Mouse (Mus musculus) midbrain, embryonic 11.5 days (tissue): ENCODE measurements around the gene 1810046K07Rik. TPM values are rescaled to one million over a fixed set of nuclear protein-coding genes. Genes with fewer than 3 reads are reported as not detected.
A peak's percentile ranks its signal among the peaks of the same experiment; 100 is the strongest.

Experiments used
- ATAC-seq: fragments of 200-750 bp; cut with Nextera tagmentation; 2 replicates; pipeline ENCODE4 v1.8.0; 2017; ENCODE audit warnings: moderate TSS enrichment, moderate library complexity; ENCODE audit not compliant: low FRiP score
- DNase-seq: peaks from one replicate; pipeline ENCODE4 v3.0.0; 2015; ENCODE audit warnings: low spot score; ENCODE audit errors: missing footprints
- H3K27ac ChIP-seq: fragments of 300-500 bp; sonication (generic); 2 replicates; pipeline ENCODE4 v1.5.1; 2014; ENCODE audit warnings: low read depth, low read length
- H3K27me3 ChIP-seq: fragments of 300-500 bp; sonication (generic); 2 replicates; pipeline ENCODE4 v1.6.1; 2014; ENCODE audit warnings: mild to moderate bottlenecking, low read length, moderate library complexity, mixed read lengths; ENCODE audit not compliant: control insufficient read depth, insufficient read depth
- H3K36me3 ChIP-seq: fragments of 300-500 bp; sonication (generic); 2 replicates; pipeline ENCODE4 v1.6.1; 2014; ENCODE audit warnings: mild to moderate bottlenecking, low read length, moderate library complexity, mixed read lengths; ENCODE audit not compliant: control insufficient read depth, insufficient read depth
- H3K4me1 ChIP-seq: fragments of 300-500 bp; sonication (generic); 2 replicates; pipeline ENCODE4 v1.6.1; 2014; ENCODE audit warnings: low read length; ENCODE audit not compliant: control insufficient read depth, insufficient read depth
- H3K4me2 ChIP-seq: fragments of 300-500 bp; sonication (generic); 2 replicates; pipeline ENCODE4 v1.6.1; 2014; ENCODE audit warnings: mild to moderate bottlenecking, moderate library complexity
- H3K4me3 ChIP-seq: fragments of 300-500 bp; sonication (generic); 2 replicates; pipeline ENCODE4 v1.5.1; 2014; ENCODE audit warnings: low read depth, low read length
- H3K9ac ChIP-seq: fragments of 300-500 bp; sonication (generic); 2 replicates; pipeline ENCODE4 v1.6.1; 2014; ENCODE audit warnings: low read length
- H3K9me3 ChIP-seq: fragments of 300-500 bp; sonication (generic); 2 replicates; pipeline ENCODE4 v1.6.1; 2016; ENCODE audit warnings: low read length; ENCODE audit not compliant: control insufficient read depth
- WGBS: fragments of 180-500 bp; shearing (Covaris S2); extraction: QIAGEN DNeasy Blood & Tissue Kit; methylation state at CpG from one replicate; pipeline ENCODE4 v1.1.7; 2014; 5-methylcytosine and 5-hydroxymethylcytosine counted together
- polyA plus RNA-seq: library from polyadenylated mRNA; unstranded; fragments of >200 nt; fragmentation: Nextera tagmentation; extraction: Ambion mirVana; gene quantifications from 2 replicates; pipeline ENCODE4 v1.2.1, GENCODE M21; 2014

Gene 1810046K07Rik
- polyA plus RNA-seq = not detected in 2 replicates

DNA sequence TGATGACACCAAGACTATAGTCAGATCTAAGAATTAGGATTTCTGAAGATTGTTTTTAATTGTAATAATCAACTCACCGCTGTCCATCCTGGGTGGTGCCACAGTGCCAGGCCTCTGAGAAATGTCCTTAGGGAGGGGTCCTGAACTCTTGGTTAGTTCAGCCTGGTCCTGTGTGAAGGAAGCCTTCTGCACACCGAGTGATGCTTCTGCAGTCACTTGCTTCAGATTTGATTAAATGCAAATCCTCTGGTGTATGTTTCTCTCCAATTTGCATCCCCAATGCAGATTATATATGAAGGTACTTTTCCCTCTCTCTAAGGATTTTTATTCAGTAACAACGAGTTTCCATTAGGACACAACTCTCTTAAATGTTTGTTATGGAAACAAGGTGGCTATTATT is at the start of gene 1810046K07Rik:
Gene 1810046K07Rik, minus strand, starts transcription at position 187 of the 400 bp plus-strand sequence.
- ATAC-seq (no peak), DNase-seq (no peak)
- Histone ChIP-seq H3K4me2 (no peak within 1 kb of the TSS), H3K4me3 (no peak within 1 kb of the TSS), H3K9ac (no peak within 1 kb of the TSS), H3K4me1 (no peaks in the 10 kb centered on the region), H3K27ac (no peak within 1 kb of the TSS), H3K9me3 (no peaks in the 10 kb centered on the region), H3K36me3 (no peaks in the 10 kb centered on the region), H3K27me3 (no peaks in the 10 kb centered on the region)
- 80% methylated on average over 3 of the region's 3 CpGs for WGBS

DNA sequence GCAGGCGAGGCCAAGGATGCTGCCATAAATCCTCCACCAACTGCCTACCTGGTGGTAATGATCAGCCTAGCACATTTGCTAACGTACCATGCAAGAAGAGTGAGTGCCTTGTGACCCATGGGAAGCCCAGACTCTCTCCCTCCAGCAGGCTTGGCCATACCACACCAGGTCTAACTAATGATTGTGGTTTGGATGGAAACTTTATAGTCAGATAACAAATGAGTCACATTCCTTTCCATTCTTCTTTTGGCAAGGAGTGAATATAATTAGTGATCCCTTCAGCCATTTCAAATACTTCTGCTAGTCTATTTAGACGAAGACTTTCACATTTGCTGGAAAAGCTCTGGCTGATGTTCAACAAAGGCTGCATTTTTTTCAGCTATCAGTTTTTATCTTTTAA is 40.8 kb upstream of the 1810046K07Rik start:
- Histone ChIP-seq H3K4me1 (no peaks in the 10 kb centered on the region), H3K9ac (no peak overlapping the region), H3K4me2 (no peak overlapping the region), H3K36me3 (no peaks in the 10 kb centered on the region), H3K4me3 (no peak overlapping the region), H3K27ac (no peak overlapping the region), H3K9me3 (no peaks in the 10 kb centered on the region), H3K27me3 (no peaks in the 10 kb centered on the region)
- no peak for DNase-seq
- 88% methylated on average over 3 of the region's 3 CpGs for WGBS
- no peak for ATAC-seq

DNA sequence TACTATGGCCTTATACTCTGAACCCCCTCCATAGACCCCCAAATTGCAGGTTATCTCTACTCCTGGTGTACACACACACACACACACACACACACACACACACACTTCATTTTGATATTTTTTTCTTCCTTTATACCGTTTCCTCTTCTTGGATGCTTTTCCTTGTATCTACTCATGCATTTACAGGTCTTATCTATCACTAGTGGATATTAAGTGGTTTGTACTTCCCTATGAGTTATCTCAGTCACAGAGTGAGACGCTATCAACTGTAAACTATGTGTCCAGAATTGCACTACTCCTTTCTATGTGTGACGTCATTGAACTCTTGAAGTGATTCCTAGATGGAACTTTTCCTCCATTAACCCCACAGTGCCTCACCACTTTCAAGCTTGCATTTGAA is 38.4 kb upstream of the 1810046K07Rik start:
- no peak for DNase-seq
- no peak for ATAC-seq
- Histone ChIP-seq H3K9ac (no peak overlapping the region), H3K27ac (no peak overlapping the region), H3K9me3 (no peaks in the 10 kb centered on the region), H3K36me3 (no peaks in the 10 kb centered on the region), H3K27me3 (no peaks in the 10 kb centered on the region), H3K4me2 (no peak overlapping the region), H3K4me3 (no peak overlapping the region), H3K4me1 (peaks cover 6% of the 10 kb centered on the region)
- WGBS = 87% methylated on average over 3 of the region's 3 CpGs

- H3K9me3 ChIP-seq = no peaks in the 10 kb centered on the region
- peaks cover 6% of the 10 kb centered on the region for H3K4me1 ChIP-seq
- no peak overlapping the region; the same call in 1 of the 2 replicates for H3K27ac ChIP-seq
- no peak overlapping the region for H3K4me3 ChIP-seq
- 13% methylated on average over 4 of the region's 4 CpGs for WGBS
- no peak overlapping the region for H3K4me2 ChIP-seq
- no peaks in the 10 kb centered on the region for H3K27me3 ChIP-seq
- H3K9ac ChIP-seq = no peak overlapping the region
- ATAC-seq (peak; percentile 40; the same call in 1 of the 2 replicates), DNase-seq (no peak)
- no peaks in the 10 kb centered on the region for H3K36me3 ChIP-seq
Measured at GRCm38 (mm10) chr9:51364059-51364458, 35.3 kb upstream of the 1810046K07Rik start.

- no peaks in the 10 kb centered on the region for H3K36me3 ChIP-seq
- no peak overlapping the region for H3K9ac ChIP-seq
- no peaks in the 10 kb centered on the region for H3K27me3 ChIP-seq
- no peaks in the 10 kb centered on the region for H3K9me3 ChIP-seq
- no peak overlapping the region for H3K4me2 ChIP-seq
- 89% methylated on average over 3 of the region's 3 CpGs for WGBS
- H3K4me1 ChIP-seq = no peaks in the 10 kb centered on the region
- ATAC-seq (no peak), DNase-seq (no peak)
- no peak overlapping the region for H3K4me3 ChIP-seq
- H3K27ac ChIP-seq = no peak overlapping the region
Measured at GRCm38 (mm10) chr9:51353511-51353910, 24.8 kb upstream of the 1810046K07Rik start.

DNA sequence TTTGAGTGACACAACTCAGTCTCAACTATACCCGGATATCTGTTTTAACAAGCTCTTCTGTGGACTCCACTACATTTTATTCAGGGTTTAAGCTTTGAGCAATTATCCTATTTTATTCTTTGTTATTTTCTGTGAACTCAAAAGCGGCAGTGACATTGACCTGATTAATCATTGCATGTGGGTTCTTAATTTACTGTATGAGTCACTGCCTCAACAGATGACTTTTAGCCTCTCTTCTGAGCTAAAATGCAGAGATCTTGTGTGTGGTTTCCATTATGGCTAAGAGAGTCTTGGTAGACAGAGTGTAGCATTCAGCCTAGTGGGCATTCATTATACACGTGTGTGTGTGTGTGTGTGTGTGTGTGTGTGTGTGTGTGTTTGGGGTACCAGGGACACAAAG is 24.2 kb upstream of the 1810046K07Rik start:
- DNase-seq = no peak
- ATAC-seq = no peak
- Histone ChIP-seq H3K27ac (no peak overlapping the region), H3K36me3 (no peaks in the 10 kb centered on the region), H3K4me2 (no peak overlapping the region), H3K4me3 (no peak overlapping the region), H3K9me3 (no peaks in the 10 kb centered on the region), H3K27me3 (no peaks in the 10 kb centered on the region), H3K9ac (no peak overlapping the region), H3K4me1 (no peaks in the 10 kb centered on the region)
- WGBS = 92% methylated on average over 3 of the region's 3 CpGs

GRCm38 (mm10) chr9:51349422-51349821 is 20.7 kb upstream of the 1810046K07Rik start:
- WGBS = 90% methylated on average over 5 of the region's 5 CpGs
- ATAC-seq (no peak), DNase-seq (no peak)
- no peaks in the 10 kb centered on the region for H3K27me3 ChIP-seq
- no peaks in the 10 kb centered on the region for H3K36me3 ChIP-seq
- no peaks in the 10 kb centered on the region for H3K9me3 ChIP-seq
- H3K4me1 ChIP-seq = no peaks in the 10 kb centered on the region
- H3K27ac ChIP-seq = no peak overlapping the region
- H3K9ac ChIP-seq = no peak overlapping the region
- no peak overlapping the region for H3K4me3 ChIP-seq
- H3K4me2 ChIP-seq = no peak overlapping the region

- Histone ChIP-seq H3K4me3 (no peak overlapping the region), H3K4me2 (no peak overlapping the region), H3K9ac (no peak overlapping the region), H3K36me3 (no peaks in the 10 kb centered on the region), H3K4me1 (no peaks in the 10 kb centered on the region), H3K9me3 (no peaks in the 10 kb centered on the region), H3K27ac (no peak overlapping the region), H3K27me3 (no peaks in the 10 kb centered on the region)
- no peak for DNase-seq
- ATAC-seq = no peak
- WGBS = 89% methylated on average over 9 of the region's 9 CpGs
Measured at GRCm38 (mm10) chr9:51345768-51346167, 17.1 kb upstream of the 1810046K07Rik start.

DNA sequence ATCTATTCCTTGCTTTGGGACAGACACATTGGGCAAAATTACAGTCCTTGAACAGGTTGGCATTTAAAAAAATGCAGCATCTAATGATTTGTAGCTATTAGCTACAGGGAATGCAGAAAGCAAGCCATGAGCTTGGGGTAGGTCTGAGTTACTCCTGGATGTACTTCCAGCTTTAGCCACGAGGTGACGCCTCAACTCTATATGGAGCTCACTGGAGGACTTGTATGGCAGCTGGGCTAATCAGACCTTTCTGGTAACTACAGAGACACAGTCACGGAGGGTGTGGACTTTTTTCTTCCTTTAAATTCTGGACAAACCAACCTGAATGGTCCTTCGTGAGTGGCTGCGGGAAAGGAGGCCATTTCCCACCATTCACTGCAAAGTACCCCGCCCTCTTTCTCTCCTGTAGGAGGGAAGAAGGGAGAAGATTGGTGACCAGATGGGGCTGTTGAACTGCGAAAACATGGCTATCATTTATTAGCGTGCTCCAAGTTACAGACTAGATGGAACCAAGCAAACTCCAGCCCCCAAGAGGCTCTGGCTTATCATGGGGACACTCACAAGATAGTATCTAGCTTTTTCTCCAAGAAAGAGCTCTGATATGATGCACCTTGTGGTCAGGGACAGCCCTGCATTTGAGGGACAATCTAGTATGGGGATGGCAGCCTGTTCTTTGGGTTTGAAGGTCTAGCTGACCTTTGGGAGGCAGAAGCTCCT is 6.7 kb upstream of the 1810046K07Rik start:
- 33% methylated on average over 8 of the region's 8 CpGs for WGBS
- Histone ChIP-seq H3K4me2 (no peak overlapping the region), H3K9me3 (no peaks in the 10 kb centered on the region), H3K4me3 (no peak overlapping the region), H3K36me3 (no peaks in the 10 kb centered on the region), H3K4me1 (no peaks in the 10 kb centered on the region), H3K27me3 (no peaks in the 10 kb centered on the region), H3K9ac (no peak overlapping the region), H3K27ac (no peak overlapping the region)
- peak; percentile 82; the same call in 1 of the 2 replicates for ATAC-seq
- peak; percentile 98 for DNase-seq
